Mouse (Mus musculus) MEL-GATA-1-ER (cell line): ENCODE data around the gene Foxi3.

Experiments used
- DNase-seq: peaks from one replicate; pipeline ENCODE4 v3.0.0-alpha.2; 2012; ENCODE audit warnings: low read depth; ENCODE audit errors: extremely low read depth

Gene Foxi3

DNA sequence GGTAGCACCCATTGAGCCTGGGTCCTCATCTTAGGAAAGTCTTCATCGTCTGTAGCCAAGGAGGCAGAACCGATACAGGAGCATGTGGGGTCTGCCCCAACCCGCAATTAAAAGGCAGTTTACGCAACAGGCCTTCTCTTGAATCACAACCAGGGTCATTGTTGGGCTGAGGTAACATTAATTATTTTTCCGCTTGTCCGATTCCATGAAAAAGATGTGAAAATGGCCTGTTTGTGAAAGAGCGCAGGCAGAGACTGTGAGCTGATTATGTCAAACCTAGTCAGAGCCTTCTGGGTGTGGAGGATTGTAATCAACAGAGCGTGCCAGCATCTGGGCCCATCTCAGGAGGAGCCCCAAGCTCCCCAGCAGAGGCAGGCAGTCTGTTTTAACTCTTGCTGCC lies 30.4 kb downstream of the Foxi3 start:
- no peak for DNase-seq

DNA sequence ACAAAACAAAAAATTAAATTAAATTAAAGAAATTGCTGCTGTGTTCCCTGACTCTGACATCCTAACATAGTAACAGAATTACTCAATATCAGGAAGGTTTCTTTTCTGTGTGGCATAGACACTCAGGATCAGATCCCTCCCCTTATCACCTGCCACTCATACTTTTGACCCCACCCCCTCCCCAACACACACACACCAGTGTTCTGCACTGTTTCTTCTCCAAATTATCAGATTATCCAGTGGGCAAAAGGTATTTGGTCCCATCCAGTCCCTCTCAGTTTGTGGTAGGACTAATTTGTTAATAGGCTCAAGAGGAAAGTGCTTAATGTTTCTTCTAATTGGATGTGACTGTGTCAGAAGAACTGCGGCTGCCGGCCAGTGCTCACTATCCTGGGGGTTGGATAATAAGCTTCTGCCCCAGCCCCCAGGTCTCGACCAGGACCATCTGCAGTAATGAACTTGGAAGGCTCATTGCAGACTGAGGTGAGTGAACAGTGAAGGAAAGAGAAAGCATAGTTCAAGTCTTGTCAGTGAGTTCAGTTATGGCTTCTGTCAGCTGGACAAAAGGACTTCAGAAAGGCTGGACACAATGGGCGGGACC lies 39.9 kb downstream of the Foxi3 start:
- DNase-seq = no peak

DNA sequence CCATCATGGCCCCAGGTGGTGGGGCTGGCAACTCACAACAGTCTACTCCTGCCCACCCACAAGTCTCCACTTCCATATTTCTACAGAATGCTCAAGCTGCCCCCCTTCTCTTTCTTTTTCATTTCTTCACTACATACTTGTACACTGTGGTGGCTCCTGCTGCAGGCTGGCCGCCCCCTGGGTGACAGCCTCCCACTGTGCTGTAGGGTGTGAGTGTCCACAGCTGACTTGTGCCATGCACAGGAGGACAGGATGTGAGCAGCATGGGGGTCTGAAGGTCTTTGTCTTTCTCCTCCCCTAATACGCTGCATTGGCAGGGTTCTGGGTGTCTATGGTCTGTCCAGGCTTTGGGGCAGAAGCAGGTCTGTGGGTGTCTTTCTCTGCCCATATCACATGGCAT lies 46.3 kb downstream of the Foxi3 start:
- no peak for DNase-seq

DNA sequence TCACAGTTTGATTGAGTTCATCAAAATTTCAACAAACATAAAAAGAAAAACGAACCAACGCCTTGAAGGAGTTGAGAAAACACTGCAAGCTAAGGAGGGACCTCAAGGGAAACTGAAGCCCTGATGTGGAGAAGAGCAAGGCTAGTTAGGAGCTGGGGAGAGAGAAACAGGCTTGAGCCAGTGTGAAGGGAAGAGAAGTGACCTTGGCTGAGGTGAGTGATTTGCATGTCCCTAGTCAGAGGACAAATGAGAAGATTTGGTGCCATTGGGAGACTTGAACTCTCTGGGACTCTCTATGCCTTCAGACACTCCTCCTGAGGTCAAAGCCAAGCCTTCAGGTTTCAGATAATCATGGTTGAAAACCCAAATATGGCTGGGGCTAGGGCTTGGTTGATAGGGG lies 47.8 kb downstream of the Foxi3 start:
- no peak for DNase-seq
